Mouse (Mus musculus) megakaryocyte, embryonic 14.5 days (primary cell): ENCODE measurements around the gene Sgcd.

Experiments
- FLI1 ChIP-seq: IDR thresholded peaks from 2 replicates; pipeline ENCODE4 v1.6.1; 2012; ENCODE audit warnings: low read length, inconsistent platforms, mixed read lengths
- GATA1 ChIP-seq: IDR thresholded peaks from 3 replicates; pipeline ENCODE4 v1.6.1; 2012; ENCODE audit warnings: mixed read lengths, low read length, inconsistent platforms, borderline replicate concordance

- TF ChIP-seq GATA1 (no peak), FLI1 (no peak)
Measured at GRCm38 (mm10) chr11:47128331-47128730, 860.4 kb downstream of the Sgcd start.
